In the genomic region with DNA sequence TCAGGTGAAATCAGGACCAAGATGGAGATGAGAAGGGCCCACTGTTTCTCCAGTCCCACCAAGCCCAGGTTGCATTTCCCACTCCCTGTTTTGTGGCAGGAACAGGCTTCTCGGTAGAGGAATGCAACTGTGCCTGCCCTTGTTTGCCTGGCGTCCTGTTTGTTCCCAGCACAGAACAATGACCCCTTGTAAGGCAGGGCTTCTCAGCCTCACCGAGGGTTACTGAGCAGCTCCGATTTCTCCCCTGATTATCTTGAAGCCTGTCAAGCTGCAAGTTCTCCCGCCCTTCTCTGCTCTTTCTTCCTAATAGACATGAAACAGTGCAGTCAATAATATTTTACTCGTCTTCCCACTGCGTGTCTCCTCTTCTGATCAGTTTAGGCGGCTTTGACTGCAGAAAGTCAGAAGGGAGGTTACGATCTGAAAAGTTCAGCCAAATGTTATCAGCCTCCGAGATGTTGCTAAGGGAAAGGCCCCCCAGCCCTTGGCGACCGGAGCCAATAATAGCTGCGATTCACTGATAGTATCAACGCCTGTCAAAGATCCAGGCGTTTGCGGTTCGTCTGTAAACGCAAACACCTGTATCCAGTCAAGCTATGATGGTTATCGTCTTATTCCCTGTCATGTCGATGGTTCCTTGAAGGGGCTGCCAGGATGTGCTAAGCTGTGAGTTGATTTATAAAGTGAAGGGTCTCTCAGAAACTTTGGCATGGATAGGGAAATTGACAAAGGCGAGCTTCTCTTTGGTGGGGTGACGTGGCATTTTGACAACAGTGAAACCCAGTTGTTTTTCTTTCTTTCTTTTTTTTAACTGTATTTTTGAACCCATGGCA, we compare ENCODE assay signal across 13 mouse cellular contexts.
A peak's percentile ranks its signal among the peaks of the same experiment; 100 is the strongest.
DNase-seq lines count a peak whose midpoint lies in the region; ATAC-seq and TF ChIP-seq lines count a peak whose summit lies in the region.
"Had no signal": no experiment of that assay in that cellular context is flagged by ENCODE, and none has a peak within 500 bp of the region (broad histone marks: within the 10 kb centered on the region; RNA-seq: fewer than 3 reads in every experiment).

No protein-coding gene starts in this region.

- no peak for DNase-seq in heart, postnatal 14 days
- DNase-seq in lung, postnatal 0 days (ENCODE audit: low spot score): peak; percentile 36
- no peak for DNase-seq in lung, adult 18-20 months
- DNase-seq in embryonic facial prominence, embryonic 14.5 days (ENCODE audit: low spot score): peak; percentile 87
- DNase-seq in layer of hippocampus, adult 2 months (ENCODE audit: low spot score in 2 of 2): no peak
- no peak for DNase-seq in left cerebral cortex, postnatal 4 days
- DNase-seq: adrenal gland, adult 2 months had no signal

- no peaks in the 10 kb centered on the region for H3K27me3 ChIP-seq in heart, embryonic 16.5 days (ENCODE audit: control insufficient read depth, insufficient read depth, low read length)
- H3K27me3 ChIP-seq in lung, postnatal 0 days (replicated peaks; ENCODE audit: insufficient read depth, low read length): no peaks in the 10 kb centered on the region
- H3K27me3 ChIP-seq in embryonic facial prominence, embryonic 14.5 days (replicated peaks; ENCODE audit: control insufficient read depth, insufficient read depth, low read length): no peaks in the 10 kb centered on the region; the same call in 1 of the 2 replicates
- no peaks in the 10 kb centered on the region for H3K27me3 ChIP-seq in stomach, embryonic 14.5 days (ENCODE audit: control insufficient read depth, insufficient read depth, low read length)
- H3K27me3 ChIP-seq: Patski had no signal

- ATAC-seq in heart, embryonic 16.5 days (replicated peaks; ENCODE audit: extremely low read depth, insufficient read depth, low FRiP score): no peak
- ATAC-seq in lung, postnatal 0 days: peak; percentile 16
- ATAC-seq in embryonic facial prominence, embryonic 14.5 days (ENCODE audit: low read depth): peak; percentile 41
- ATAC-seq in stomach, embryonic 14.5 days (ENCODE audit: insufficient number of reproducible peaks, insufficient read depth, low FRiP score, low read depth): no peak
- ATAC-seq: CD4-positive, CD25-positive, alpha-beta regulatory T cell, adult 4 months; hindbrain, postnatal 0 days; Patski had no signal

- H3K4me1 ChIP-seq in heart, embryonic 16.5 days (ENCODE audit: control insufficient read depth, insufficient read depth, low read length): peaks cover 8% of the 10 kb centered on the region
- H3K4me1 ChIP-seq in lung, postnatal 0 days (ENCODE audit: insufficient read depth, low read depth, low read length): no peaks in the 10 kb centered on the region
- peaks cover 14% of the 10 kb centered on the region for H3K4me1 ChIP-seq in embryonic facial prominence, embryonic 14.5 days (ENCODE audit: control insufficient read depth, insufficient read depth, low read length)
- H3K4me1 ChIP-seq in stomach, embryonic 14.5 days (ENCODE audit: control insufficient read depth, insufficient read depth, low read length): peaks cover 16% of the 10 kb centered on the region

- peak overlapping the region; percentile 60 for H3K4me2 ChIP-seq in heart, embryonic 16.5 days (ENCODE audit: low read depth, low read length)
- peak overlapping the region; percentile 30; the same call in 1 of the 2 replicates for H3K4me2 ChIP-seq in lung, postnatal 0 days (replicated peaks; ENCODE audit: low read depth, low read length)
- H3K4me2 ChIP-seq in embryonic facial prominence, embryonic 14.5 days (ENCODE audit: low read depth, low read length): peak overlapping the region; percentile 31
- peak overlapping the region; percentile 20; the same call in 1 of the 2 replicates for H3K4me2 ChIP-seq in stomach, embryonic 14.5 days (replicated peaks; ENCODE audit: low read depth, low read length)

- 18% methylated on average over 22 of the region's 22 CpGs for WGBS in heart, embryonic 16.5 days
- WGBS in lung, postnatal 0 days: 13% methylated on average over 22 of the region's 22 CpGs
- WGBS in embryonic facial prominence, embryonic 14.5 days: 14% methylated on average over 22 of the region's 22 CpGs
- 13% methylated on average over 22 of the region's 22 CpGs for WGBS in stomach, embryonic 14.5 days

- H3K9me3 ChIP-seq in heart, embryonic 16.5 days (replicated peaks; ENCODE audit: control insufficient read depth, low read length): no peaks in the 10 kb centered on the region
- H3K9me3 ChIP-seq in lung, postnatal 0 days (ENCODE audit: low read length): no peaks in the 10 kb centered on the region
- H3K9me3 ChIP-seq in embryonic facial prominence, embryonic 14.5 days (ENCODE audit: control insufficient read depth, low read length): no peaks in the 10 kb centered on the region
- no peaks in the 10 kb centered on the region for H3K9me3 ChIP-seq in stomach, embryonic 14.5 days (ENCODE audit: control insufficient read depth, low read depth, low read length)

- TF ChIP-seq CTCF in lung, postnatal 0 days (IDR thresholded peaks at IDR 0.05): no peak
- TF ChIP-seq CTCF in layer of hippocampus, adult 2 months (conservative IDR thresholded peaks at IDR 0.05): no peak

- H3K36me3 ChIP-seq in heart, embryonic 16.5 days (ENCODE audit: control insufficient read depth, insufficient read depth): no peaks in the 10 kb centered on the region
- H3K36me3 ChIP-seq in lung, postnatal 0 days (ENCODE audit: insufficient read depth, low read length): no peaks in the 10 kb centered on the region
- no peaks in the 10 kb centered on the region for H3K36me3 ChIP-seq in embryonic facial prominence, embryonic 14.5 days (ENCODE audit: control insufficient read depth, insufficient read depth, low read length)
- H3K36me3 ChIP-seq in stomach, embryonic 14.5 days (ENCODE audit: control insufficient read depth, insufficient read depth, low read length): no peaks in the 10 kb centered on the region

- H3K9ac ChIP-seq in heart, embryonic 16.5 days (ENCODE audit: low read length): peak overlapping the region; percentile 23; the same call in 1 of the 2 replicates
- H3K9ac ChIP-seq in lung, postnatal 0 days (replicated peaks; ENCODE audit: low read depth): no peak overlapping the region
- H3K9ac ChIP-seq in embryonic facial prominence, embryonic 14.5 days (ENCODE audit: low read depth, low read length): no peak overlapping the region
- H3K9ac ChIP-seq in stomach, embryonic 14.5 days (replicated peaks; ENCODE audit: low read depth, low read length): no peak overlapping the region
- H3K9ac ChIP-seq: liver, embryonic 14.5 days had no signal

- intact Hi-C loops in heart, postnatal 14 days (cut with DNase I): no loop called here
- intact Hi-C loops in left cerebral cortex, postnatal 4 days (cut with DNase I): no loop called here

- peak; percentile 34; the same call in 1 of the 2 replicates for TF ChIP-seq EP300 in lung, postnatal 0 days (IDR thresholded peaks at IDR 0.05)

- H3K4me3 ChIP-seq in heart, embryonic 16.5 days (ENCODE audit: low read length): peak overlapping the region; percentile 16
- H3K4me3 ChIP-seq in lung, postnatal 0 days (ENCODE audit: low read depth, low read length): no peak overlapping the region
- H3K4me3 ChIP-seq in embryonic facial prominence, embryonic 14.5 days (ENCODE audit: low read depth, low read length): no peak overlapping the region
- H3K4me3 ChIP-seq in stomach, embryonic 14.5 days (ENCODE audit: low read depth, low read length): no peak overlapping the region
- H3K4me3 ChIP-seq in layer of hippocampus, adult 2 months: no peak overlapping the region

- no peak overlapping the region for H3K27ac ChIP-seq in heart, embryonic 16.5 days (ENCODE audit: low read length)
- H3K27ac ChIP-seq in lung, postnatal 0 days (ENCODE audit: low read length): no peak overlapping the region
- 0 out of 2 replicates have a peak overlapping the region, but pooled peaks have one; percentile 12 for H3K27ac ChIP-seq in embryonic facial prominence, embryonic 14.5 days (replicated peaks; ENCODE audit: low read depth, low read length)
- H3K27ac ChIP-seq in stomach, embryonic 14.5 days (ENCODE audit: low read length): peak overlapping the region; percentile 44; the same call in 1 of the 2 replicates
- H3K27ac ChIP-seq in layer of hippocampus, adult 2 months: no peak overlapping the region
- H3K27ac ChIP-seq: hindbrain, postnatal 0 days; liver, embryonic 14.5 days had no signal

Comparison
In these comparisons a context has a peak if more than half of its experiments do, and no peak if none do; other contexts are left out.
1. DNase-seq: peak in lung, postnatal 0 days (single experiment) and embryonic facial prominence, embryonic 14.5 days (single experiment); none in heart, postnatal 14 days (0 of 2), lung, adult 18-20 months (0 of 2), layer of hippocampus, adult 2 months (0 of 2) and left cerebral cortex, postnatal 4 days (single experiment).
2. ATAC-seq: peak in lung, postnatal 0 days (single experiment) and embryonic facial prominence, embryonic 14.5 days (single experiment); none in heart, embryonic 16.5 days (single experiment) and stomach, embryonic 14.5 days (single experiment).
3. H3K27ac ChIP-seq: peak in embryonic facial prominence, embryonic 14.5 days (single experiment) and stomach, embryonic 14.5 days (single experiment); none in heart, embryonic 16.5 days (single experiment), lung, postnatal 0 days (single experiment) and layer of hippocampus, adult 2 months (single experiment).
4. Peak in every context shown above with its lines, with median percentiles within 50 percentile points of each other: H3K4me2 ChIP-seq.